Mouse (Mus musculus) limb, embryonic 10.5 days (tissue): Measurements from ENCODE around the gene Rpl27. TPM values are rescaled to one million over a fixed set of nuclear protein-coding genes. Genes with fewer than 3 reads are reported as not detected.
A peak's percentile ranks its signal among the peaks of the same experiment; 100 is the strongest.

Source experiments
- DNase-seq: peaks from one replicate; pipeline ENCODE4 v3.0.0-alpha.2; 2017; ENCODE audit warnings: low spot score
- H3K27ac ChIP-seq: fragments of 300-500 bp; sonication (generic); 2 replicates; pipeline ENCODE4 v1.5.1; 2016; ENCODE audit warnings: mild to moderate bottlenecking
- H3K27me3 ChIP-seq: fragments of 300-500 bp; sonication (generic); 2 replicates; pipeline ENCODE4 v1.6.1; 2016; ENCODE audit warnings: low read depth, mild to moderate bottlenecking; ENCODE audit not compliant: poor library complexity, severe bottlenecking
- H3K36me3 ChIP-seq: fragments of 300-500 bp; sonication (generic); 2 replicates; pipeline ENCODE4 v1.6.1; 2016; ENCODE audit warnings: mild to moderate bottlenecking, moderate library complexity
- H3K4me1 ChIP-seq: fragments of 300-500 bp; sonication (generic); 2 replicates; pipeline ENCODE4 v1.6.1; 2016
- H3K4me3 ChIP-seq: fragments of 300-500 bp; sonication (generic); 2 replicates; pipeline ENCODE4 v1.5.1; 2016; ENCODE audit warnings: mild to moderate bottlenecking, moderate library complexity
- H3K9me3 ChIP-seq: fragments of 300-500 bp; sonication (generic); replicated peaks from 2 replicates; pipeline ENCODE4 v1.6.1; 2016; ENCODE audit warnings: mild to moderate bottlenecking
- WGBS: fragments of 180-500 bp; shearing (Covaris S2); methylation state at CpG from one replicate; pipeline ENCODE4 v1.1.7; 2016; 5-methylcytosine and 5-hydroxymethylcytosine counted together
- polyA plus RNA-seq: library from polyadenylated mRNA; unstranded; fragments of >200 nt; fragmentation: Nextera tagmentation; extraction: Ambion mirVana; gene quantifications from 2 replicates; pipeline ENCODE4 v1.2.1, GENCODE M21; 2016

Gene Rpl27
- polyA plus RNA-seq, 1 experiment from 2014 or later = 448 TPM

GRCm38 (mm10) chr11:101450394-101450793, 8.3 kb downstream of the Rpl27 start:
- Histone ChIP-seq H3K9me3 (no peaks in the 10 kb centered on the region), H3K4me1 (peaks cover 7% of the 10 kb centered on the region), H3K36me3 (peaks cover 13% of the 10 kb centered on the region), H3K4me3 (no peak overlapping the region), H3K27me3 (no peaks in the 10 kb centered on the region), H3K27ac (no peak overlapping the region)
- no peak for DNase-seq
- WGBS = 85% methylated on average over 3 of the region's 3 CpGs

GRCm38 (mm10) chr11:101451536-101451935, 9.4 kb downstream of the Rpl27 start:
- no peaks in the 10 kb centered on the region for H3K27me3 ChIP-seq
- WGBS = 93% methylated on average over 10 of the region's 10 CpGs
- DNase-seq = no peak
- H3K27ac ChIP-seq = no peak overlapping the region
- no peaks in the 10 kb centered on the region for H3K9me3 ChIP-seq
- H3K4me1 ChIP-seq = peaks cover 7% of the 10 kb centered on the region
- peaks cover 4% of the 10 kb centered on the region for H3K36me3 ChIP-seq
- H3K4me3 ChIP-seq = no peak overlapping the region

- Histone ChIP-seq H3K4me3 (no peak overlapping the region), H3K27me3 (no peaks in the 10 kb centered on the region), H3K9me3 (no peaks in the 10 kb centered on the region), H3K4me1 (peaks cover 7% of the 10 kb centered on the region), H3K36me3 (no peaks in the 10 kb centered on the region), H3K27ac (no peak overlapping the region)
- WGBS = 78% methylated on average over 10 of the region's 10 CpGs
- DNase-seq = no peak
These were observed 10.1 kb downstream of the Rpl27 start for GRCm38 (mm10) chr11:101452093-101452774.

- Histone ChIP-seq H3K4me3 (no peak overlapping the region), H3K27me3 (no peaks in the 10 kb centered on the region), H3K36me3 (no peaks in the 10 kb centered on the region), H3K27ac (no peak overlapping the region), H3K4me1 (peaks cover 23% of the 10 kb centered on the region), H3K9me3 (no peaks in the 10 kb centered on the region)
- DNase-seq = no peak
- 78% methylated on average over 6 of the region's 6 CpGs for WGBS
These were observed 12.6 kb downstream of the Rpl27 start for GRCm38 (mm10) chr11:101454702-101455101.

GRCm38 (mm10) chr11:101455627-101456026, 13.5 kb downstream of the Rpl27 start:
- H3K27ac ChIP-seq = no peak overlapping the region
- H3K36me3 ChIP-seq = peaks cover 4% of the 10 kb centered on the region; the same call in 1 of the 2 replicates
- H3K4me3 ChIP-seq = no peak overlapping the region
- no peaks in the 10 kb centered on the region for H3K27me3 ChIP-seq
- H3K4me1 ChIP-seq = peaks cover 31% of the 10 kb centered on the region
- WGBS = 88% methylated on average over 7 of the region's 7 CpGs
- DNase-seq = no peak
- H3K9me3 ChIP-seq = no peaks in the 10 kb centered on the region

- whole genome bisulfite sequencing = 90% methylated on average over 9 of the region's 9 CpGs
- H3K4me3 ChIP-seq = no peak overlapping the region
- H3K36me3 ChIP-seq = peaks cover 7% of the 10 kb centered on the region; the same call in 1 of the 2 replicates
- H3K4me1 ChIP-seq = peaks cover 40% of the 10 kb centered on the region
- no peak for DNase-seq
- no peaks in the 10 kb centered on the region for H3K27me3 ChIP-seq
- no peak overlapping the region for H3K27ac ChIP-seq
- no peaks in the 10 kb centered on the region for H3K9me3 ChIP-seq
These were observed 15.5 kb downstream of the Rpl27 start for GRCm38 (mm10) chr11:101457631-101458030.

GRCm38 (mm10) chr11:101458217-101458616, 16.1 kb downstream of the Rpl27 start:
- WGBS = 84% methylated on average over 12 of the region's 12 CpGs
- H3K4me3 ChIP-seq = no peak overlapping the region
- DNase-seq = no peak
- peaks cover 46% of the 10 kb centered on the region for H3K4me1 ChIP-seq
- no peak overlapping the region for H3K27ac ChIP-seq
- peaks cover 7% of the 10 kb centered on the region; the same call in 1 of the 2 replicates for H3K36me3 ChIP-seq
- H3K27me3 ChIP-seq = no peaks in the 10 kb centered on the region
- H3K9me3 ChIP-seq = no peaks in the 10 kb centered on the region

- WGBS = 26% methylated on average over 6 of the region's 6 CpGs
- H3K4me1 ChIP-seq = peaks cover 60% of the 10 kb centered on the region
These were observed 17.6 kb downstream of the Rpl27 start for GRCm38 (mm10) chr11:101459716-101460115.

GRCm38 (mm10) chr11:101460321-101460720, 18.2 kb downstream of the Rpl27 start:
- H3K27ac ChIP-seq = 0 out of 2 replicates have a peak overlapping the region, but pooled peaks have one; percentile 27
- DNase-seq = no peak
- H3K27me3 ChIP-seq = no peaks in the 10 kb centered on the region
- WGBS = 86% methylated on average over 15 of the region's 15 CpGs
- H3K4me3 ChIP-seq = no peak overlapping the region
- H3K9me3 ChIP-seq = no peaks in the 10 kb centered on the region
- H3K4me1 ChIP-seq = peaks cover 65% of the 10 kb centered on the region
- H3K36me3 ChIP-seq = peaks cover 7% of the 10 kb centered on the region; the same call in 1 of the 2 replicates

More at GRCm38 (mm10) chr11:101459716-101460115, 17.6 kb downstream of the Rpl27 start:
- no peaks in the 10 kb centered on the region for H3K27me3 ChIP-seq
- H3K36me3 ChIP-seq = peaks cover 7% of the 10 kb centered on the region; the same call in 1 of the 2 replicates
- peak overlapping the region; percentile 27 for H3K27ac ChIP-seq
- H3K4me3 ChIP-seq = no peak overlapping the region
- no peak for DNase-seq
- no peaks in the 10 kb centered on the region for H3K9me3 ChIP-seq

GRCm38 (mm10) chr11:101462141-101462540, 20.0 kb downstream of the Rpl27 start:
- DNase-seq = no peak
- H3K9me3 ChIP-seq = no peaks in the 10 kb centered on the region
- WGBS = 93% methylated on average over 14 of the region's 14 CpGs
- H3K27me3 ChIP-seq = peaks cover 8% of the 10 kb centered on the region
- peaks cover 79% of the 10 kb centered on the region for H3K4me1 ChIP-seq
- H3K27ac ChIP-seq = 0 out of 2 replicates have a peak overlapping the region, but pooled peaks have one; percentile 5
- peaks cover 7% of the 10 kb centered on the region; the same call in 1 of the 2 replicates for H3K36me3 ChIP-seq
- peak overlapping the region; percentile 2; the same call in 1 of the 2 replicates for H3K4me3 ChIP-seq

GRCm38 (mm10) chr11:101462583-101463440, 20.7 kb downstream of the Rpl27 start:
- H3K4me1 ChIP-seq = peaks cover 82% of the 10 kb centered on the region
- H3K27ac ChIP-seq = 0 out of 2 replicates have a peak overlapping the region, but pooled peaks have one; percentile 5
- H3K9me3 ChIP-seq = no peaks in the 10 kb centered on the region
- H3K36me3 ChIP-seq = peaks cover 7% of the 10 kb centered on the region; the same call in 1 of the 2 replicates
- no peak for DNase-seq
- H3K4me3 ChIP-seq = peak overlapping the region; percentile 2; the same call in 1 of the 2 replicates
- peaks cover 10% of the 10 kb centered on the region for H3K27me3 ChIP-seq
- 46% methylated on average over 13 of the region's 13 CpGs for WGBS

- H3K4me3 ChIP-seq = peak within 1 kb of the TSS; percentile 67
- DNase-seq = peak; percentile 56
- peaks cover 22% of the 10 kb centered on the region for H3K27me3 ChIP-seq
- 10% methylated on average over 12 of the region's 12 CpGs for WGBS
- peak within 1 kb of the TSS; percentile 82 for H3K27ac ChIP-seq
- H3K4me1 ChIP-seq = peaks cover 80% of the 10 kb centered on the region
- peaks cover 7% of the 10 kb centered on the region; the same call in 1 of the 2 replicates for H3K36me3 ChIP-seq
- no peaks in the 10 kb centered on the region for H3K9me3 ChIP-seq
These were observed 22.4 kb downstream of the Rpl27 start, which contains the start of gene Rnd2 for GRCm38 (mm10) chr11:101464211-101465100. Gene Rnd2, plus strand, starts transcription at chr11:101464999.
